Mouse (Mus musculus): ENCODE results near the gene Atp1a2. TPM values are rescaled to one million over a fixed set of nuclear protein-coding genes. Genes with fewer than 3 reads are reported as not detected.

Gene Atp1a2
- 14.5 and 14.9 TPM in 2 replicates for polyA plus RNA-seq (2016; fragmentation: Nextera tagmentation; extraction: Ambion mirVana)

- Histone ChIP-seq H3K4me3 (peak within 1 kb of the TSS; percentile 20), H3K9ac (no peak within 1 kb of the TSS), H3K36me3 (no peaks in the 10 kb centered on the region), H3K4me2 (replicated peaks) (peak within 1 kb of the TSS; percentile 45), H3K9me3 (no peaks in the 10 kb centered on the region), H3K27me3 (replicated peaks) (no peaks in the 10 kb centered on the region), H3K4me1 (peaks cover 48% of the 10 kb centered on the region), H3K27ac (no peak within 1 kb of the TSS)
- ATAC-seq (ENCODE audit: low FRiP score, low read depth): peak; percentile 23; the same call in 1 of the 2 replicates
- 11% methylated on average over 16 of the region's 16 CpGs for WGBS
Observed at GRCm38 (mm10) chr1:172297611-172298537, at the start of gene Atp1a2. Atp1a2 (minus strand) TSS chr1:172298064.

GRCm38 (mm10) chr1:172347382-172347781 is 49.5 kb upstream of the Atp1a2 start:
- no peaks in the 10 kb centered on the region for H3K9me3 ChIP-seq
- H3K27ac ChIP-seq: no peak overlapping the region
- no peak overlapping the region for H3K9ac ChIP-seq
- no peak overlapping the region for H3K4me3 ChIP-seq
- no peaks in the 10 kb centered on the region for H3K36me3 ChIP-seq
- ATAC-seq (ENCODE audit: low FRiP score, low read depth): no peak
- 90% methylated on average over 12 of the region's 12 CpGs for WGBS
- no peaks in the 10 kb centered on the region; the same call in 1 of the 2 replicates for H3K27me3 ChIP-seq (replicated peaks)
- peaks cover 44% of the 10 kb centered on the region for H3K4me1 ChIP-seq
- H3K4me2 ChIP-seq (replicated peaks): no peak overlapping the region

- Histone ChIP-seq H3K4me3 (no peak overlapping the region), H3K4me1 (peaks cover 46% of the 10 kb centered on the region), H3K9me3 (no peaks in the 10 kb centered on the region), H3K36me3 (no peaks in the 10 kb centered on the region), H3K4me2 (replicated peaks) (no peak overlapping the region), H3K27me3 (replicated peaks) (peaks cover 5% of the 10 kb centered on the region; the same call in 1 of the 2 replicates), H3K9ac (no peak overlapping the region), H3K27ac (no peak overlapping the region)
- no peak for ATAC-seq (ENCODE audit: low FRiP score, low read depth)
- WGBS: 89% methylated on average over 10 of the region's 10 CpGs
Observed at GRCm38 (mm10) chr1:172346707-172347106, 48.8 kb upstream of the Atp1a2 start.

- H3K27ac ChIP-seq: no peak overlapping the region
- ATAC-seq (ENCODE audit: low FRiP score, low read depth): no peak
- H3K27me3 ChIP-seq (replicated peaks): peaks cover 11% of the 10 kb centered on the region; the same call in 1 of the 2 replicates
- H3K4me3 ChIP-seq: no peak overlapping the region
- H3K4me1 ChIP-seq: peaks cover 39% of the 10 kb centered on the region
- H3K9ac ChIP-seq: no peak overlapping the region
- 88% methylated on average over 7 of the region's 7 CpGs for WGBS
- no peaks in the 10 kb centered on the region for H3K36me3 ChIP-seq
- H3K4me2 ChIP-seq (replicated peaks): no peak overlapping the region
- no peaks in the 10 kb centered on the region for H3K9me3 ChIP-seq
Observed at GRCm38 (mm10) chr1:172344820-172345219, 47.0 kb upstream of the Atp1a2 start.

GRCm38 (mm10) chr1:172343914-172344313 is 46.0 kb upstream of the Atp1a2 start:
- Histone ChIP-seq H3K9ac (no peak overlapping the region), H3K36me3 (no peaks in the 10 kb centered on the region), H3K9me3 (no peaks in the 10 kb centered on the region), H3K4me1 (peaks cover 30% of the 10 kb centered on the region), H3K27me3 (replicated peaks) (peaks cover 11% of the 10 kb centered on the region; the same call in 1 of the 2 replicates), H3K4me3 (no peak overlapping the region), H3K4me2 (replicated peaks) (no peak overlapping the region), H3K27ac (no peak overlapping the region)
- no peak for ATAC-seq (ENCODE audit: low FRiP score, low read depth)
- WGBS: 57% methylated on average over 3 of the region's 3 CpGs

GRCm38 (mm10) chr1:172342729-172343128 is 44.9 kb upstream of the Atp1a2 start:
- Histone ChIP-seq H3K36me3 (no peaks in the 10 kb centered on the region), H3K4me2 (replicated peaks) (peak overlapping the region; percentile 68), H3K9me3 (no peaks in the 10 kb centered on the region), H3K4me1 (peaks cover 30% of the 10 kb centered on the region), H3K9ac (0 out of 2 replicates have a peak overlapping the region, but pooled peaks have one; percentile 5), H3K4me3 (no peak overlapping the region), H3K27me3 (replicated peaks) (peaks cover 11% of the 10 kb centered on the region; the same call in 1 of the 2 replicates), H3K27ac (no peak overlapping the region)
- no peak for ATAC-seq (ENCODE audit: low FRiP score, low read depth)
- WGBS: 90% methylated on average over 3 of the region's 3 CpGs

GRCm38 (mm10) chr1:172341386-172341785 is 43.5 kb upstream of the Atp1a2 start:
- H3K4me1 ChIP-seq: peaks cover 30% of the 10 kb centered on the region
- H3K36me3 ChIP-seq: no peaks in the 10 kb centered on the region
- H3K4me3 ChIP-seq: peak overlapping the region; percentile 55
- no peaks in the 10 kb centered on the region for H3K9me3 ChIP-seq
- H3K27me3 ChIP-seq (replicated peaks): peaks cover 11% of the 10 kb centered on the region; the same call in 1 of the 2 replicates
- ATAC-seq (ENCODE audit: low FRiP score, low read depth): peak; percentile 21
- no peak overlapping the region for H3K27ac ChIP-seq
- peak overlapping the region; percentile 48; the same call in 1 of the 2 replicates for H3K9ac ChIP-seq
- H3K4me2 ChIP-seq (replicated peaks): peak overlapping the region; percentile 68
- 19% methylated on average over 10 of the region's 10 CpGs for WGBS

GRCm38 (mm10) chr1:172340729-172341321 is 43.0 kb upstream of the Atp1a2 start, which contains the start of gene Kcnj10:
Kcnj10 (plus strand) TSS chr1:172341210.
- WGBS: 1% methylated on average over 38 of the region's 38 CpGs
- H3K9me3 ChIP-seq: no peaks in the 10 kb centered on the region
- H3K27ac ChIP-seq: no peak within 1 kb of the TSS

GRCm38 (mm10) chr1:172337411-172338185 is 39.7 kb upstream of the Atp1a2 start:
- Histone ChIP-seq H3K4me2 (replicated peaks) (no peak overlapping the region), H3K36me3 (no peaks in the 10 kb centered on the region), H3K27me3 (replicated peaks) (peaks cover 11% of the 10 kb centered on the region; the same call in 1 of the 2 replicates), H3K9ac (no peak overlapping the region), H3K9me3 (no peaks in the 10 kb centered on the region), H3K27ac (no peak overlapping the region), H3K4me3 (no peak overlapping the region), H3K4me1 (peaks cover 17% of the 10 kb centered on the region)
- 25% methylated on average over 2 of the region's 2 CpGs for WGBS
- no peak for ATAC-seq (ENCODE audit: low FRiP score, low read depth)

More at GRCm38 (mm10) chr1:172340729-172341321, 43.0 kb upstream of the Atp1a2 start, which contains the start of gene Kcnj10:
- peak within 1 kb of the TSS; percentile 55 for H3K4me3 ChIP-seq
- peaks cover 30% of the 10 kb centered on the region for H3K4me1 ChIP-seq
- H3K4me2 ChIP-seq (replicated peaks): peak within 1 kb of the TSS; percentile 68
- H3K36me3 ChIP-seq: no peaks in the 10 kb centered on the region
- ATAC-seq (ENCODE audit: low FRiP score, low read depth): peak; percentile 96
- peak within 1 kb of the TSS; percentile 48; the same call in 1 of the 2 replicates for H3K9ac ChIP-seq
- peaks cover 11% of the 10 kb centered on the region; the same call in 1 of the 2 replicates for H3K27me3 ChIP-seq (replicated peaks)

GRCm38 (mm10) chr1:172335804-172336203 is 37.9 kb upstream of the Atp1a2 start:
- Histone ChIP-seq H3K27ac (no peak overlapping the region), H3K27me3 (replicated peaks) (0 out of 2 replicates have a peak, but pooled peaks cover 3% of the 10 kb centered on the region), H3K4me3 (no peak overlapping the region), H3K4me2 (replicated peaks) (no peak overlapping the region), H3K9me3 (no peaks in the 10 kb centered on the region), H3K36me3 (no peaks in the 10 kb centered on the region), H3K9ac (no peak overlapping the region), H3K4me1 (peaks cover 5% of the 10 kb centered on the region)
- no peak for ATAC-seq (ENCODE audit: low FRiP score, low read depth)
- WGBS: 83% methylated on average over 15 of the region's 15 CpGs

GRCm38 (mm10) chr1:172333512-172333911 is 35.6 kb upstream of the Atp1a2 start:
- Histone ChIP-seq H3K27ac (no peak overlapping the region), H3K9ac (no peak overlapping the region), H3K9me3 (no peaks in the 10 kb centered on the region), H3K27me3 (replicated peaks) (0 out of 2 replicates have a peak, but pooled peaks cover 4% of the 10 kb centered on the region), H3K4me2 (replicated peaks) (no peak overlapping the region), H3K4me1 (peaks cover 10% of the 10 kb centered on the region; the same call in 1 of the 2 replicates), H3K4me3 (no peak overlapping the region), H3K36me3 (no peaks in the 10 kb centered on the region)
- ATAC-seq (ENCODE audit: low FRiP score, low read depth): no peak
- WGBS: 27% methylated on average over 3 of the region's 3 CpGs
